Mouse (Mus musculus) CH12.LX (cell line): Measurements from ENCODE around the gene Rev3l. TPM values are rescaled to one million over a fixed set of nuclear protein-coding genes. Genes with fewer than 3 reads are reported as not detected.

Experiments used
- DNase-seq: peaks from one replicate; pipeline ENCODE4 v3.0.0-alpha.2; 2013; ENCODE audit errors: extremely low read depth
- H3K27ac ChIP-seq: 2 replicates; pipeline ENCODE4 v1.5.1; 2012; ENCODE audit warnings: low read depth, mild to moderate bottlenecking, control low read depth, moderate library complexity; ENCODE audit not compliant: insufficient read depth
- H3K27me3 ChIP-seq: replicated peaks from 2 replicates; pipeline ENCODE3; 2012; ENCODE audit warnings: inconsistent platforms
- H3K36me3 ChIP-seq, 2 experiments: replicated peaks in 1 of 2; 2 replicates each; pipeline versions ENCODE3 to v1.6.1; 2012; ENCODE audit warnings: inconsistent platforms in 1 of 2, low read length in 1 of 2, mild to moderate bottlenecking in 1 of 2, mixed read lengths in 1 of 2, moderate library complexity in 1 of 2; ENCODE audit not compliant: control insufficient read depth in 1 of 2, insufficient read depth in 1 of 2
- H3K4me1 ChIP-seq, 2 experiments: 2 replicates each; pipeline ENCODE4 v1.6.1; 2012; ENCODE audit warnings: inconsistent platforms in 1 of 2, moderate library complexity in 1 of 2; ENCODE audit not compliant: insufficient read depth in 2 of 2, control insufficient read depth in 1 of 2
- H3K4me2 ChIP-seq: 2 replicates; pipeline ENCODE4 v1.6.1; 2012; ENCODE audit warnings: low read depth, mild to moderate bottlenecking, control low read depth; ENCODE audit not compliant: poor library complexity, insufficient read depth, severe bottlenecking
- H3K4me3 ChIP-seq, 3 experiments: fragments of 150-350 bp in 1 of 3; sonication (generic) in 1 of 3; replicated peaks in 1 of 3; 2 replicates each; pipeline versions ENCODE3 to v1.5.1; 2011 to 2012; ENCODE audit warnings: low read depth in 2 of 3, low read length in 2 of 3, mild to moderate bottlenecking in 2 of 3, moderate library complexity in 2 of 3, control low read depth in 1 of 3, improper control_type of control experiment in 1 of 3, inconsistent platforms in 1 of 3, mixed read lengths in 1 of 3; ENCODE audit not compliant: poor library complexity in 1 of 3
- H3K79me2 ChIP-seq: replicated peaks from 2 replicates; pipeline ENCODE4 v1.6.1; 2012; ENCODE audit warnings: mild to moderate bottlenecking, moderate library complexity; ENCODE audit not compliant: control insufficient read depth, poor library complexity, insufficient read depth, severe bottlenecking; ENCODE audit errors: extremely low read depth
- H3K9ac ChIP-seq: 2 replicates; pipeline ENCODE4 v1.6.1; 2012; ENCODE audit warnings: low read depth, mild to moderate bottlenecking, control low read depth, moderate library complexity; ENCODE audit not compliant: insufficient read depth
- H3K9me3 ChIP-seq: replicated peaks from 2 replicates; pipeline ENCODE3; 2012; ENCODE audit warnings: low read length, inconsistent platforms, mixed read lengths
- BHLHE40 ChIP-seq: IDR thresholded peaks from 2 replicates; pipeline ENCODE4 v1.6.1; 2011; ENCODE audit warnings: mild to moderate bottlenecking, low read depth, low read length, improper control_type of control experiment
- CHD2 ChIP-seq: IDR thresholded peaks from 2 replicates; pipeline ENCODE4 v1.6.1; 2011; ENCODE audit warnings: low read length, improper control_type of control experiment
- E2F4 ChIP-seq: IDR thresholded peaks from 2 replicates; pipeline ENCODE4 v1.6.1; 2011; ENCODE audit warnings: low read depth, low read length, improper control_type of control experiment; ENCODE audit not compliant: insufficient replicate concordance
- ELF1 ChIP-seq: IDR thresholded peaks from 2 replicates; pipeline ENCODE4 v1.6.1; 2014; ENCODE audit warnings: low read depth, mild to moderate bottlenecking, inconsistent platforms, low read length, improper control_type of control experiment
- ETS1 ChIP-seq: conservative IDR thresholded peaks from 2 replicates; pipeline ENCODE4 v1.6.1; 2012; ENCODE audit warnings: low read depth, mild to moderate bottlenecking, inconsistent platforms, low read length, improper control_type of control experiment, moderate library complexity
- HCFC1 ChIP-seq: IDR thresholded peaks from 2 replicates; pipeline ENCODE4 v1.6.1; 2012; ENCODE audit warnings: low read depth, mild to moderate bottlenecking, inconsistent platforms, low read length, improper control_type of control experiment
- MAFK ChIP-seq: IDR thresholded peaks from 2 replicates; pipeline ENCODE4 v1.6.1; 2011; ENCODE audit warnings: low read length, improper control_type of control experiment; ENCODE audit not compliant: insufficient replicate concordance
- MAZ ChIP-seq: IDR thresholded peaks from 2 replicates; pipeline ENCODE4 v1.6.1; 2012; ENCODE audit warnings: low read depth, mild to moderate bottlenecking, inconsistent platforms, low read length, improper control_type of control experiment, moderate library complexity
- MXI1 ChIP-seq: IDR thresholded peaks from 2 replicates; pipeline ENCODE4 v1.6.1; 2011; ENCODE audit warnings: mild to moderate bottlenecking, low read depth, low read length, improper control_type of control experiment
- NRF1 ChIP-seq: IDR thresholded peaks from 2 replicates; pipeline ENCODE4 v1.6.1; 2014; ENCODE audit warnings: low read depth, mild to moderate bottlenecking, inconsistent platforms, low read length, improper control_type of control experiment, moderate library complexity
- RAD21 ChIP-seq: IDR thresholded peaks from 2 replicates; pipeline ENCODE4 v1.6.1; 2011; ENCODE audit warnings: low read depth, mild to moderate bottlenecking, low read length, improper control_type of control experiment, moderate library complexity
- TBP ChIP-seq: conservative IDR thresholded peaks from 2 replicates; pipeline ENCODE4 v1.6.1; 2011; ENCODE audit warnings: low read depth, low read length, improper control_type of control experiment
- TCF12 ChIP-seq: IDR thresholded peaks from 2 replicates; pipeline ENCODE4 v1.6.1; 2014; ENCODE audit warnings: low read depth, mild to moderate bottlenecking, inconsistent platforms, low read length, improper control_type of control experiment
- UBTF ChIP-seq: IDR thresholded peaks from 2 replicates; pipeline ENCODE4 v1.6.1; 2012; ENCODE audit warnings: low read depth, mild to moderate bottlenecking, inconsistent platforms, low read length, improper control_type of control experiment, moderate library complexity
- USF2 ChIP-seq: conservative IDR thresholded peaks from 2 replicates; pipeline ENCODE4 v1.6.1; 2011; ENCODE audit warnings: low read depth, low read length, improper control_type of control experiment
- ZMIZ1 ChIP-seq: IDR thresholded peaks from 2 replicates; pipeline ENCODE4 v1.6.1; 2012; ENCODE audit warnings: low read depth, mild to moderate bottlenecking, inconsistent platforms, low read length, improper control_type of control experiment
- dilution Hi-C: fragments of 300-500 bp; cut with MboI; formaldehyde crosslinking; loops from 2 replicates; pipeline ENCODE4 v1.14.3; 2020; ENCODE audit warnings: low sequenced_read_pairs; ENCODE audit not compliant: extremely low pct_unique_long_range_greater_than_20kb, extremely low pct_ligation_motif_present
- in situ Hi-C: fragments of 300-500 bp; cut with MboI; formaldehyde crosslinking; loops from 3 replicates; pipeline ENCODE4 v1.14.3; 2019; ENCODE audit warnings: low sequenced_read_pairs, low pct_ligation_motif_present, low pct_unique_long_range_greater_than_20kb, mixed read lengths
- polyA plus RNA-seq: library from polyadenylated mRNA; unstranded; fragments of >175 nt; gene quantifications from 2 replicates; pipeline ENCODE4 v1.2.1, GENCODE M21; 2012; ENCODE audit warnings: low read depth; ENCODE audit not compliant: insufficient read length
- total RNA-seq, 2 experiments: library from RNA; depleted of rRNA; stranded (reverse); fragments of 300-350 nt in 1 of 2; fragments of >200 nt in 1 of 2; gene quantifications; 2 replicates each; pipeline ENCODE4 v1.2.3; 2012 to 2014

The Rev3l gene
- total and polyA plus RNA-seq, 3 experiments = 11.0 to 18.0 (median 13.9) TPM

DNA sequence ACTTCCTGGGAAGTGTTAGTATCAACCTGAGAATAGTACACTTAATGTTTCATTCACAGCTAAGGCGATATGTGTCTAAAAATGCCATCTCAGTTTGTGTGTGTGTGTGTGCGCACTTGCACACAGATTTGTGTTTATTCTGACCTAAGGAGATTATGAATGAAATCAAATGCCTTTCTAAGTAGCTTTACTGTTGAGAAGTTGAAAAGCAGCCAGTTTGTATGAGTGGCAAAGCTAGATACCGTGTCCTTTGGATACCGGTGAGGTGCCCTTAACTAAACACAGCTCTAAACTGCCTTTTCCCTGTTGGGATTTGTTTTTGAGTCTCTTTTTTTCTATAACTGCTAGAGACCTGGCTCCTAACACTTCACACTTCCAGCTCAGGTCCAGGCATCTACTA, 34.8 kb downstream of the Rev3l start:
- in situ Hi-C loops (no loop called here), dilution Hi-C loops (no loop called here)
- Histone ChIP-seq H3K9ac (no peak overlapping the region), H3K27ac (no peak overlapping the region), H3K4me3 (no peak overlapping the region), H3K27me3 (no peaks in the 10 kb centered on the region), H3K79me2 (peaks cover 4% of the 10 kb centered on the region; the same call in 1 of the 2 replicates), H3K36me3 (no peaks in the 10 kb centered on the region), H3K4me2 (no peak overlapping the region), H3K4me1 (no peaks in the 10 kb centered on the region; a peak in 1 of 4 replicates), H3K9me3 (no peaks in the 10 kb centered on the region)
- no peak for DNase-seq
- no peak for TF ChIP-seq MAFK
- no peak for TF ChIP-seq MXI1
- no peak for TF ChIP-seq MAZ
- no peak for TF ChIP-seq RAD21
- TF ChIP-seq ELF1 = no peak
- no peak for TF ChIP-seq CHD2
- no peak for TF ChIP-seq BHLHE40
- TF ChIP-seq USF2 = no peak
- TF ChIP-seq UBTF = no peak
- no peak for TF ChIP-seq HCFC1
- no peak for TF ChIP-seq NRF1
- no peak for TF ChIP-seq TBP
- TF ChIP-seq E2F4 = no peak

DNA sequence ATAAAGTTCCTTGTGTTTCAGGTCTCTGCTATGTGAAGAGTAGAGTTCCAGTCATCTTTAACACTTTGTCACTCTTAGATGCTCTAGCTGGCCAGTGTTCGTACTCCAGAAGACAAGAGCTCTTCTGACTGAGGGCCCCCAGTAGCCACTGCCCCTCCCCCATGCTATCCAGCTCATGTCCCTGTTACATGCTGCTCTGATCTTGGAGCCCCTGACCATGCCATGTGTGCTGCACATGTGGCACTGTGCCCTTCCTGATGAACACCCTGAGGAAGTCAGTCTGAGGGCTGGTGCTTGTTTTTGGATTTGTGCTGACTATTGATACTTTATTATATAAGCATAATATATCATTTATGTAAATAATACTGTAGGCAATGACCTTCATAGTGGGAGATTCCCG, 40.3 kb downstream of the Rev3l start:
- DNase-seq = no peak
- Histone ChIP-seq H3K36me3 (peaks cover 0 to 2% of the 10 kb centered on the region in 2 experiments), H3K79me2 (peaks cover 7% of the 10 kb centered on the region; the same call in 1 of the 2 replicates), H3K4me2 (no peak overlapping the region), H3K27me3 (no peaks in the 10 kb centered on the region), H3K4me3 (no peak overlapping the region), H3K4me1 (peaks cover 10 to 27% of the 10 kb centered on the region in 2 experiments), H3K9ac (no peak overlapping the region), H3K9me3 (no peaks in the 10 kb centered on the region), H3K27ac (no peak overlapping the region)
- dilution Hi-C loops = no loop called here
- in situ Hi-C loops = no loop called here
- TF ChIP-seq USF2 = no peak
- TF ChIP-seq TBP = no peak
- TF ChIP-seq CHD2 = no peak
- no peak for TF ChIP-seq ETS1
- TF ChIP-seq TCF12 = no peak
- no peak for TF ChIP-seq ZMIZ1
